23 mouse cellular contexts compared by ENCODE assay signal in the genomic region with DNA sequence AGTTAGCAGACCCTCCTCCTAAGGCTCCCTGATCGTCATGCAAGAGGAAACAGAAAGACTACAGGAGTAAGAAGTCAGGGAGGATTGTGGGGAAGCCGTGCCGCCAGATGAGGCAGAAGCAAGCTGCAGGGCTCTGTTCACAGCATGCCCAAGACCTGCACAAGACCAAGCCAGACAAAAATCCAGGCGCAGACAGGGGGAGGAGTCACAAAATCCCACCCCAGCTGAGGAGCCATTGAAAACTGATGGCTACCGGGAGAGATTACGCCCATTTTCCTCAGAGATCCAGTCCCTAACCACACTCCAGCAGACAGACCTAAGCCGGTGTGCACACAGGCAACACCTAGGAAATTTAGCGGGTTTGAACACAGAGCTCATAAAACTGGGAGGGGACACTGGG. TPM values are rescaled to one million over a fixed set of nuclear protein-coding genes. Genes with fewer than 3 reads are reported as not detected.
DNase-seq lines count a peak whose midpoint lies in the region; ATAC-seq lines count a peak whose summit lies in the region.
"Had no signal": no experiment of that assay in that cellular context is flagged by ENCODE, and none has a peak within 500 bp of the region (broad histone marks: within the 10 kb centered on the region; RNA-seq: fewer than 3 reads in every experiment).

No protein-coding gene starts in this region.

- 0 out of 2 replicates have a peak, but pooled peaks cover 7% of the 10 kb centered on the region for H3K9me3 ChIP-seq in heart, embryonic 12.5 days (replicated peaks)
- H3K9me3 ChIP-seq: embryonic facial prominence, embryonic 12.5 days; forebrain, embryonic 13.5 days; forebrain, embryonic 15.5 days had no signal

- H3K27ac ChIP-seq in heart, embryonic 12.5 days (ENCODE audit: poor library complexity, severe bottlenecking), result no peak overlapping the region
- H3K27ac ChIP-seq: embryonic facial prominence, embryonic 10.5 days; embryonic facial prominence, embryonic 12.5 days; forebrain, embryonic 13.5 days; forebrain, embryonic 15.5 days had no signal

- intact Hi-C loops in heart, postnatal 25 days (cut with DNase I), result no loop called here

- H3K9ac ChIP-seq in heart, embryonic 12.5 days, result no peak overlapping the region
- H3K9ac ChIP-seq: embryonic facial prominence, embryonic 12.5 days; forebrain, embryonic 13.5 days; forebrain, embryonic 15.5 days; forebrain, postnatal 0 days had no signal

- peaks cover 13% of the 10 kb centered on the region for H3K4me1 ChIP-seq in heart, embryonic 12.5 days (replicated peaks)
- H3K4me1 ChIP-seq: forebrain, embryonic 13.5 days had no signal

- no peak overlapping the region for H3K4me3 ChIP-seq in heart, embryonic 12.5 days
- H3K4me3 ChIP-seq: embryonic facial prominence, embryonic 10.5 days; embryonic facial prominence, embryonic 12.5 days; forebrain, embryonic 13.5 days; forebrain, embryonic 15.5 days had no signal

- DNase-seq in heart, adult 11 months, result peak; percentile 45
- DNase-seq in heart, postnatal 25 days (ENCODE audit: low spot score), result no peak
- DNase-seq in heart, postnatal 4 days, result peak; percentile 3
- peak; percentile 64 for DNase-seq in ZHBTc4 (ENCODE audit: low read depth, low spot score)
- DNase-seq in liver, result no peak
- no peak for DNase-seq in urinary bladder, postnatal 25 days (ENCODE audit: low spot score)
- DNase-seq: adrenal gland, adult 2 months; adrenal gland, postnatal 10 days; adrenal gland, postnatal 25 days; B cell, adult 2 months; cerebellum, adult 11-12 months; cerebellum, adult 2 months; cerebellum, adult 9-10 months; cerebellum, postnatal 10 days; cerebellum, postnatal 25 days; forebrain, postnatal 0 days had no signal

- peaks cover 49% of the 10 kb centered on the region for H3K36me3 ChIP-seq in heart, embryonic 12.5 days
- H3K36me3 ChIP-seq: embryonic facial prominence, embryonic 12.5 days; forebrain, embryonic 15.5 days had no signal

- WGBS in heart, embryonic 12.5 days, result 86% methylated on average over 8 of the region's 8 CpGs

- H3K4me2 ChIP-seq in heart, embryonic 12.5 days, result no peak overlapping the region
- H3K4me2 ChIP-seq: embryonic facial prominence, embryonic 12.5 days; forebrain, embryonic 13.5 days; forebrain, embryonic 15.5 days had no signal

- no peak for ATAC-seq in heart, embryonic 12.5 days (ENCODE audit: insufficient number of reproducible peaks, low FRiP score)
- ATAC-seq: CD4-positive, CD25-positive, alpha-beta regulatory T cell, adult 4 months; forebrain, embryonic 13.5 days; forebrain, embryonic 15.5 days; forebrain, postnatal 0 days had no signal

- H3K27me3 ChIP-seq in heart, embryonic 12.5 days (replicated peaks), result no peaks in the 10 kb centered on the region
- H3K27me3 ChIP-seq: CH12.LX; embryonic facial prominence, embryonic 12.5 days; forebrain, embryonic 13.5 days; forebrain, embryonic 15.5 days had no signal

RNA-seq across cellular contexts. Expression of gene Msrb3, which starts 10.4 kb away (rescaled TPM):
- total RNA-seq in heart, postnatal 25 days (2021), result 100 to 1,000 TPM; 101 to 106 TPM
- total RNA-seq in heart, postnatal 4 days (2021), result 100 to 1,000 TPM; 154 to 177 TPM
- polyA plus RNA-seq in heart, embryonic 12.5 days (2016; fragmentation: Nextera tagmentation; extraction: Ambion mirVana), result 24.1 and 25.9 TPM in 2 replicates
- total RNA-seq: CH12.LX had no signal

Comparison
In these comparisons a context has a peak if more than half of its experiments do, and no peak if none do; other contexts are left out.
1. DNase-seq: peak in heart, adult 11 months (single experiment), heart, postnatal 4 days (single experiment) and ZHBTc4 (single experiment); none in heart, postnatal 25 days (single experiment), liver (single experiment) and urinary bladder, postnatal 25 days (single experiment).